Mouse (Mus musculus): ENCODE data around the gene Lrrc7. TPM values are rescaled to one million over a fixed set of nuclear protein-coding genes. Genes with fewer than 3 reads are reported as not detected.

The Lrrc7 gene
- polyA plus RNA-seq (2012; rRNA removed), result 0.01 TPM in 2 replicates

GRCm38 (mm10) chr3:158561987-158562360 lies at the start of gene Lrrc7:
Lrrc7 (minus strand) TSS chr3:158562221.

GRCm38 (mm10) chr3:158036329-158036988 lies 525.6 kb downstream of the Lrrc7 start, which contains the start of the genes Srsf11 and Lrrc40:
Srsf11 (minus strand) TSS chr3:158036639.
Lrrc40 (plus strand) TSS chr3:158036662.

Measured in liver, embryonic 18 days (tissue).